Mouse (Mus musculus) embryonic facial prominence, embryonic 10.5 days (tissue): Measurements from ENCODE around the gene Gdf1. TPM values are rescaled to one million over a fixed set of nuclear protein-coding genes. Genes with fewer than 3 reads are reported as not detected.

Experiments
- DNase-seq: peaks from one replicate; pipeline ENCODE4 v3.0.0-alpha.2; 2017; ENCODE audit warnings: low spot score
- H3K27ac ChIP-seq: fragments of 300-500 bp; sonication (generic); replicated peaks from 2 replicates; pipeline ENCODE4 v1.5.1; 2016; ENCODE audit warnings: mild to moderate bottlenecking
- H3K27me3 ChIP-seq: fragments of 300-500 bp; sonication (generic); replicated peaks from 2 replicates; pipeline ENCODE4 v1.6.1; 2016; ENCODE audit warnings: low read depth, mild to moderate bottlenecking; ENCODE audit not compliant: poor library complexity, severe bottlenecking
- H3K36me3 ChIP-seq: fragments of 300-500 bp; sonication (generic); replicated peaks from 2 replicates; pipeline ENCODE4 v1.6.1; 2016; ENCODE audit warnings: mild to moderate bottlenecking, moderate library complexity
- H3K4me1 ChIP-seq: fragments of 300-500 bp; sonication (generic); 2 replicates; pipeline ENCODE4 v1.6.1; 2016
- H3K4me3 ChIP-seq: fragments of 300-500 bp; sonication (generic); 2 replicates; pipeline ENCODE4 v1.5.1; 2016; ENCODE audit warnings: mild to moderate bottlenecking, moderate library complexity
- H3K9me3 ChIP-seq: fragments of 300-500 bp; sonication (generic); 2 replicates; pipeline ENCODE4 v1.6.1; 2016; ENCODE audit warnings: mild to moderate bottlenecking
- WGBS: fragments of 180-500 bp; shearing (Covaris S2); methylation state at CpG from one replicate; pipeline ENCODE4 v1.1.7; 2016; 5-methylcytosine and 5-hydroxymethylcytosine counted together
- polyA plus RNA-seq: library from polyadenylated mRNA; unstranded; fragments of >200 nt; fragmentation: Nextera tagmentation; extraction: Ambion mirVana; gene quantifications from 2 replicates; pipeline ENCODE4 v1.2.1, GENCODE M21; 2016

The Gdf1 gene
- 5.6 and 5.7 TPM in 2 replicates for polyA plus RNA-seq

GRCm38 (mm10) chr8:70329124-70329834 is at the start of gene Gdf1:
Gene Gdf1 (plus strand): TSS chr8:70329817.
- WGBS: 25% methylated on average over 14 of the region's 14 CpGs
- Histone ChIP-seq H3K36me3 (peaks cover 52% of the 10 kb centered on the region), H3K9me3 (0 out of 2 replicates have a peak, but pooled peaks cover 5% of the 10 kb centered on the region), H3K4me3 (peak within 1 kb of the TSS; percentile 47), H3K27ac (peak within 1 kb of the TSS; percentile 79), H3K4me1 (peaks cover 34% of the 10 kb centered on the region), H3K27me3 (peaks cover 28% of the 10 kb centered on the region)
- peak; percentile 60 for DNase-seq

GRCm38 (mm10) chr8:70281001-70281400 is 48.6 kb upstream of the Gdf1 start:
- H3K27ac ChIP-seq: peak overlapping the region; percentile 95; the same call in 1 of the 2 replicates
- WGBS: 60% methylated on average over 3 of the region's 3 CpGs
- H3K4me3 ChIP-seq: no peak overlapping the region
- DNase-seq: no peak
- H3K9me3 ChIP-seq: no peaks in the 10 kb centered on the region
- H3K4me1 ChIP-seq: peaks cover 66% of the 10 kb centered on the region
- H3K27me3 ChIP-seq: no peaks in the 10 kb centered on the region
- H3K36me3 ChIP-seq: peaks cover 18% of the 10 kb centered on the region

- peaks cover 35% of the 10 kb centered on the region for H3K36me3 ChIP-seq
- H3K27me3 ChIP-seq: no peaks in the 10 kb centered on the region
- peaks cover 6% of the 10 kb centered on the region; the same call in 1 of the 2 replicates for H3K9me3 ChIP-seq
- peak; percentile 97 for DNase-seq
- under 1% methylated on average over 36 of the region's 36 CpGs for WGBS
- peak within 1 kb of the TSS; percentile 93 for H3K4me3 ChIP-seq
- H3K27ac ChIP-seq: peak within 1 kb of the TSS; percentile 95
- peaks cover 62% of the 10 kb centered on the region for H3K4me1 ChIP-seq
These were observed 46.9 kb upstream of the Gdf1 start, which contains the start of gene Homer3 for GRCm38 (mm10) chr8:70282603-70283135. Gene Homer3 (plus strand): TSS chr8:70282827.

- peaks cover 42% of the 10 kb centered on the region for H3K36me3 ChIP-seq
- H3K9me3 ChIP-seq: peaks cover 6% of the 10 kb centered on the region; the same call in 1 of the 2 replicates
- H3K4me3 ChIP-seq: peak overlapping the region; percentile 93
- peak; percentile 44 for DNase-seq
- H3K27ac ChIP-seq: peak overlapping the region; percentile 95
- WGBS: under 1% methylated on average over 55 of the region's 55 CpGs
- H3K27me3 ChIP-seq: no peaks in the 10 kb centered on the region
- H3K4me1 ChIP-seq: peaks cover 55% of the 10 kb centered on the region
These were observed 46.2 kb upstream of the Gdf1 start for GRCm38 (mm10) chr8:70283136-70284077.

- peaks cover 52% of the 10 kb centered on the region for H3K36me3 ChIP-seq
- H3K9me3 ChIP-seq: peaks cover 6% of the 10 kb centered on the region; the same call in 1 of the 2 replicates
- H3K4me1 ChIP-seq: peaks cover 46% of the 10 kb centered on the region
- 79% methylated on average over 5 of the region's 5 CpGs for WGBS
- no peak overlapping the region for H3K27ac ChIP-seq
- peak overlapping the region; percentile 93 for H3K4me3 ChIP-seq
- H3K27me3 ChIP-seq: no peaks in the 10 kb centered on the region
- no peak for DNase-seq
These were observed 45.2 kb upstream of the Gdf1 start for GRCm38 (mm10) chr8:70284421-70284820.

- Histone ChIP-seq H3K4me1 (peaks cover 44% of the 10 kb centered on the region), H3K27me3 (no peaks in the 10 kb centered on the region), H3K4me3 (peak overlapping the region; percentile 93; the same call in 1 of the 2 replicates), H3K27ac (no peak overlapping the region), H3K9me3 (peaks cover 6% of the 10 kb centered on the region; the same call in 1 of the 2 replicates), H3K36me3 (peaks cover 61% of the 10 kb centered on the region)
- DNase-seq: no peak
- WGBS: 97% methylated on average over 15 of the region's 15 CpGs
These were observed 44.3 kb upstream of the Gdf1 start for GRCm38 (mm10) chr8:70285304-70285703.

- 0 out of 2 replicates have a peak overlapping the region, but pooled peaks have one; percentile 6 for H3K4me3 ChIP-seq
- H3K27me3 ChIP-seq: no peaks in the 10 kb centered on the region
- peaks cover 76% of the 10 kb centered on the region for H3K36me3 ChIP-seq
- no peak overlapping the region for H3K27ac ChIP-seq
- DNase-seq: no peak
- H3K9me3 ChIP-seq: peaks cover 6% of the 10 kb centered on the region; the same call in 1 of the 2 replicates
- 91% methylated on average over 8 of the region's 8 CpGs for WGBS
- peaks cover 32% of the 10 kb centered on the region for H3K4me1 ChIP-seq
These were observed 42.9 kb upstream of the Gdf1 start for GRCm38 (mm10) chr8:70286737-70287136.

- WGBS: 65% methylated on average over 5 of the region's 5 CpGs
- no peak for DNase-seq
- no peak overlapping the region for H3K27ac ChIP-seq
- H3K4me3 ChIP-seq: no peak overlapping the region
- peaks cover 98% of the 10 kb centered on the region for H3K36me3 ChIP-seq
- 0 out of 2 replicates have a peak, but pooled peaks cover 3% of the 10 kb centered on the region for H3K4me1 ChIP-seq
- H3K27me3 ChIP-seq: no peaks in the 10 kb centered on the region
- no peaks in the 10 kb centered on the region for H3K9me3 ChIP-seq
These were observed 35.6 kb upstream of the Gdf1 start for GRCm38 (mm10) chr8:70293988-70294405.

- Histone ChIP-seq H3K27ac (no peak overlapping the region), H3K36me3 (peaks cover 69% of the 10 kb centered on the region)
These were observed 28.7 kb upstream of the Gdf1 start for GRCm38 (mm10) chr8:70300881-70301280.

GRCm38 (mm10) chr8:70302358-70302890 is 27.2 kb upstream of the Gdf1 start, which contains the start of the genes Ddx49 and Cope:
Gene Ddx49 (minus strand): TSS chr8:70302489.
Gene Cope (plus strand): TSS chr8:70302518.
- H3K36me3 ChIP-seq: peaks cover 69% of the 10 kb centered on the region
- under 1% methylated on average over 40 of the region's 40 CpGs for WGBS
- no peaks in the 10 kb centered on the region for H3K9me3 ChIP-seq
- peaks cover 27% of the 10 kb centered on the region for H3K4me1 ChIP-seq
- peak within 1 kb of the TSS; percentile 90 for H3K4me3 ChIP-seq
- DNase-seq: peak; percentile 94
- H3K27ac ChIP-seq: peak within 1 kb of the TSS; percentile 86
- no peaks in the 10 kb centered on the region for H3K27me3 ChIP-seq

More at GRCm38 (mm10) chr8:70300881-70301280, 28.7 kb upstream of the Gdf1 start:
- no peaks in the 10 kb centered on the region for H3K27me3 ChIP-seq
- WGBS: 82% methylated on average over 3 of the region's 3 CpGs
- no peaks in the 10 kb centered on the region for H3K9me3 ChIP-seq
- H3K4me1 ChIP-seq: peaks cover 27% of the 10 kb centered on the region
- peak overlapping the region; percentile 90; the same call in 1 of the 2 replicates for H3K4me3 ChIP-seq
- no peak for DNase-seq

- Histone ChIP-seq H3K27me3 (no peaks in the 10 kb centered on the region), H3K4me1 (peaks cover 27% of the 10 kb centered on the region), H3K36me3 (peaks cover 69% of the 10 kb centered on the region), H3K9me3 (no peaks in the 10 kb centered on the region), H3K27ac (peak overlapping the region; percentile 86), H3K4me3 (peak overlapping the region; percentile 90)
- no peak for DNase-seq
- 5% methylated on average over 16 of the region's 16 CpGs for WGBS
These were observed 26.7 kb upstream of the Gdf1 start for GRCm38 (mm10) chr8:70302901-70303300.
